Mouse (Mus musculus) limb, embryonic 14.5 days (tissue): ENCODE data around the gene Enc1. TPM values are rescaled to one million over a fixed set of nuclear protein-coding genes. Genes with fewer than 3 reads are reported as not detected.
A peak's percentile ranks its signal among the peaks of the same experiment; 100 is the strongest.

Source experiments
- ATAC-seq: fragments of 200-750 bp; cut with Nextera tagmentation; 2 replicates; pipeline ENCODE4 v1.8.0; 2017; ENCODE audit warnings: low read depth, moderate number of reproducible peaks, moderate TSS enrichment; ENCODE audit not compliant: low FRiP score
- DNase-seq: peaks from one replicate; pipeline ENCODE4 v3.0.0-alpha.2; 2015; ENCODE audit warnings: low spot score
- H3K27ac ChIP-seq: fragments of 300-500 bp; sonication (generic); replicated peaks from 2 replicates; pipeline ENCODE4 v1.5.1; 2014; ENCODE audit warnings: low read depth, mild to moderate bottlenecking, low read length, moderate library complexity, mixed read lengths
- H3K27me3 ChIP-seq: fragments of 300-500 bp; sonication (generic); 2 replicates; pipeline ENCODE4 v1.6.1; 2014; ENCODE audit warnings: low read length, mixed read lengths; ENCODE audit not compliant: control insufficient read depth, insufficient read depth
- H3K36me3 ChIP-seq: fragments of 300-500 bp; sonication (generic); 2 replicates; pipeline ENCODE4 v1.6.1; 2014; ENCODE audit warnings: mild to moderate bottlenecking, low read length, moderate library complexity, mixed read lengths; ENCODE audit not compliant: control insufficient read depth, insufficient read depth
- H3K4me1 ChIP-seq: fragments of 300-500 bp; sonication (generic); 2 replicates; pipeline ENCODE4 v1.6.1; 2014; ENCODE audit warnings: antibody characterized with exemption, low read length, mixed read lengths; ENCODE audit not compliant: control insufficient read depth, insufficient read depth
- H3K4me2 ChIP-seq: fragments of 300-500 bp; sonication (generic); replicated peaks from 2 replicates; pipeline ENCODE4 v1.6.1; 2014; ENCODE audit warnings: low read depth, mild to moderate bottlenecking, low read length, moderate library complexity; ENCODE audit not compliant: severe bottlenecking
- H3K4me3 ChIP-seq: fragments of 300-500 bp; sonication (generic); replicated peaks from 2 replicates; pipeline ENCODE4 v1.5.1; 2014; ENCODE audit warnings: low read length
- H3K9ac ChIP-seq: fragments of 300-500 bp; sonication (generic); 2 replicates; pipeline ENCODE4 v1.6.1; 2014; ENCODE audit warnings: mild to moderate bottlenecking, low read depth, low read length, moderate library complexity; ENCODE audit not compliant: severe bottlenecking
- H3K9me3 ChIP-seq: fragments of 300-500 bp; sonication (generic); 2 replicates; pipeline ENCODE4 v1.6.1; 2016; ENCODE audit warnings: low read length; ENCODE audit not compliant: control insufficient read depth
- POLR2A ChIP-seq: fragments of 200-500 bp; IDR thresholded peaks from 2 replicates; pipeline ENCODE4 v1.8.0; 2012; ENCODE audit warnings: inconsistent platforms, mild to moderate bottlenecking, moderate library complexity, borderline replicate concordance; ENCODE audit not compliant: insufficient read depth, insufficient read length; ENCODE audit errors: extremely low read depth
- WGBS: fragments of 180-500 bp; shearing (Covaris S2); extraction: QIAGEN DNeasy Blood & Tissue Kit; methylation state at CpG from one replicate; pipeline ENCODE4 v1.1.7; 2014; 5-methylcytosine and 5-hydroxymethylcytosine counted together
- polyA plus RNA-seq, 2 experiments: library from polyadenylated mRNA; depleted of rRNA in 1 of 2; stranded (reverse) in 1 of 2; unstranded in 1 of 2; fragments of >200 nt; fragmentation: Nextera tagmentation in 1 of 2; extraction: Ambion mirVana in 1 of 2; gene quantifications; 2 replicates each; pipeline versions ENCODE4 v1.2.1 to v1.2.3; 2012 to 2014

Gene Enc1
- polyA plus RNA-seq, 2 experiments, result 8.9 to 33.5 TPM

DNA sequence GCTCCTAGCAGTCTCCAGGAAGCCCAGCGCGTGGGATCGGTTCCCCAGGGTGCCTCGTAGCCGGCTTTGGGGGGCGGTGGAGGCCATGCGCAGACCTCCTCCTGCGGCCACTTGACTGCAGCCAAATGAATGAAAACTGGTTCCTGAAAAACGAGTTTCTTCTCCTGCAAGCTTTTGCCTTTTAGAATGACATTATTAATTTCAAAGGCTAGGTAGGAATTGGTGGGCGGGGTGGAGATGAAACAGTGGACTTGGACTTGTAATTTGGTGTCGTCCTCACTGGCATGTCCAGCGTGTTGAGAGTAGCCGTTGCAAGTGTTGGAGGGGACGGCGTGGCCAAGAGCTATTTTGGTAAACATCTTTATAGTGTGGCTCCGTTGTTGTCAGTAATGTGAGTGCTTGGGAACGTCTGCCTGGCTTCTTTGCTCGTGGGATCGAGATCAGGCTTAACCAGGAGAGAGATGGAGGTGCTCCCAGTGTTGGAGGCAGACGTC is 929 bp downstream of the Enc1 start:
- Histone ChIP-seq H3K4me1 (peaks cover 40% of the 10 kb centered on the region), H3K27me3 (no peaks in the 10 kb centered on the region), H3K27ac (peak overlapping the region; percentile 94; the same call in 1 of the 2 replicates), H3K4me2 (peak overlapping the region; percentile 80), H3K4me3 (peak overlapping the region; percentile 60), H3K9ac (peak overlapping the region; percentile 74), H3K9me3 (no peaks in the 10 kb centered on the region), H3K36me3 (peaks cover 20% of the 10 kb centered on the region)
- ATAC-seq (no peak), DNase-seq (no peak)
- no peak for TF ChIP-seq POLR2A
- under 1% methylated on average over 20 of the region's 20 CpGs for WGBS

DNA sequence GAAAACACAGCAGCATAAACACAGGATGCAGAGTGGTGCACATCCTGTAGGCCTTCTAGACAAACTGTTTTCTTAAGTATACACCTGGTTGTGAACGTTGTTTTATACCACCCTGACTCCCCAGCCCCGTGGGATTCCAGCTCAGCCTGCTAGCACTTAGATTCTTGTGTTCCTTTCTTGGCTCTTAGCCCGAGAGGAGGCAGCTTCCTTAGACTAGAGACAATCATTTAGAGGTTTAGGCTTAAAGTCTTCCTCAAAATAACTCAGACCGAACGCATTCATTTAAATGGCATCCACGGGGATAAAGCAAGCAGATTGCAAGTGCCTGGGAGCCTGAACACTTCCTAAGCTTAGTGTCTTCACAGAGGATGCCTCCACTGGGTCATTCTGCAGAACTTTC is 1.8 kb downstream of the Enc1 start:
- peaks cover 41% of the 10 kb centered on the region for H3K4me1 ChIP-seq
- peak overlapping the region; percentile 60 for H3K4me3 ChIP-seq
- DNase-seq (no peak), ATAC-seq (no peak)
- no peak for TF ChIP-seq POLR2A
- WGBS, result 7% methylated on average over 6 of the region's 6 CpGs
- H3K36me3 ChIP-seq, result peaks cover 29% of the 10 kb centered on the region
- H3K9me3 ChIP-seq, result no peaks in the 10 kb centered on the region
- H3K27me3 ChIP-seq, result no peaks in the 10 kb centered on the region
- peak overlapping the region; percentile 74 for H3K9ac ChIP-seq
- peak overlapping the region; percentile 80 for H3K4me2 ChIP-seq
- H3K27ac ChIP-seq, result 0 out of 2 replicates have a peak overlapping the region, but pooled peaks have one; percentile 0

DNA sequence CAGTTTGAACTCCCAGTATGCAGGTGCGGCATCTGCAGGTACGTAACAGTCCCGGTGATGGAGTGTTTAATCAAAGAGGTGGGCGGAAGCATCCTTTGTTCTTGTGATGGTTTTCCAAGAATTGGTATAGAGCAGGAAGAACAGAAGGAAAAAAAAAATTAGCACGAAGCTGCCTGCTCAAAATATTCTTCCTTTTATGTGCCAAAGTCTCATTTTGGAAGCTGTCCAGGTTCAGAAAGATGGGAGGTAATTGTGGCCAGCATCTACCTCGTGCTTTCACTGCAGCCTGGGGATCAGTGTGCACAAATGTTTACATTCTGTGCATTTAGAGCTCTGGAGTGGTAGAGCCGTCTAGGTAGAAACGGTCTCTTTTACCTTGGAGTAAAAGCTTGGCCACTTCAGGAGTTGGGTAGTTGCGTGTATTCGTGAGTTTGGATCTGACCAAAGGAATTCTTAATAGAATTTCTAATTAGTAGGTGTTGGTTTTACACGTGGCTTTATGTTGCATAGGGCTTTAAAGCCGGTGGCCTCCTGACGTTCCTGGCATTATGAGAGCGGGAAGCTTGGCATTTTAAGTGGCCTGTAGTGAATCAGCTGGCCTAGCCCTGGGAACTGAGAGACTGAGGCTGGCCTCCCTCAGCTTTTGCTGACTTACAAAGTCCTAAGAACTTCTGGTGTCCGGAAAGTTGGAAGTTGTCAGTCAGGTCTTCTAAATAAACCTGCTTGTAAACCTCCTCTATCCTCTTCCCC is 3.2 kb downstream of the Enc1 start:
- ATAC-seq (no peak), DNase-seq (no peak)
- Histone ChIP-seq H3K27ac (no peak overlapping the region), H3K9me3 (no peaks in the 10 kb centered on the region), H3K4me2 (peak overlapping the region; percentile 80), H3K27me3 (no peaks in the 10 kb centered on the region), H3K4me3 (peak overlapping the region; percentile 60), H3K9ac (peak overlapping the region; percentile 17; the same call in 1 of the 2 replicates), H3K4me1 (peaks cover 47% of the 10 kb centered on the region), H3K36me3 (peaks cover 43% of the 10 kb centered on the region)
- 31% methylated on average over 15 of the region's 15 CpGs for WGBS
- no peak for TF ChIP-seq POLR2A

DNA sequence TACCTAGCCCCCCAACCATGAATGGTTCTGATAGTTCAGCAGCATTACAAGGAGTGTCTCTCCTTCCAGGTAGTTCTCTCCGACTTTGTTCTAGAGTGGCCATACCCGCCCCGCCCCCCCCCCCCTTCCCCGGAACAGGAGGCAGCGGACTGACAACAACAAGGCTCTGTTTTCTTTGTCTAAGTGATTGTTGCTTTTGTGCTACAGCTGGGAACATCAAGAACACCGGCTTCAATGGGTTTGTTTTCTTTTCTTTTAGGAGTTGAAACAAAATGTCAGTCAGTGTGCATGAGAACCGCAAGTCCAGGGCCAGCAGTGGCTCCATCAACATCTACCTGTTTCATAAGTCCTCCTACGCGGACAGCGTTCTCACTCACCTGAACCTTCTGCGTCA is 3.8 kb downstream of the Enc1 start:
- no peak for ATAC-seq
- H3K4me3 ChIP-seq, result peak overlapping the region; percentile 60; the same call in 1 of the 2 replicates
- no peaks in the 10 kb centered on the region for H3K9me3 ChIP-seq
- no peaks in the 10 kb centered on the region for H3K27me3 ChIP-seq
- H3K9ac ChIP-seq, result no peak overlapping the region
- TF ChIP-seq POLR2A, result no peak
- WGBS, result 86% methylated on average over 11 of the region's 11 CpGs
- peak overlapping the region; percentile 80; the same call in 1 of the 2 replicates for H3K4me2 ChIP-seq
- H3K4me1 ChIP-seq, result peaks cover 50% of the 10 kb centered on the region
- no peak for DNase-seq
- peaks cover 48% of the 10 kb centered on the region for H3K36me3 ChIP-seq
- H3K27ac ChIP-seq, result no peak overlapping the region

DNA sequence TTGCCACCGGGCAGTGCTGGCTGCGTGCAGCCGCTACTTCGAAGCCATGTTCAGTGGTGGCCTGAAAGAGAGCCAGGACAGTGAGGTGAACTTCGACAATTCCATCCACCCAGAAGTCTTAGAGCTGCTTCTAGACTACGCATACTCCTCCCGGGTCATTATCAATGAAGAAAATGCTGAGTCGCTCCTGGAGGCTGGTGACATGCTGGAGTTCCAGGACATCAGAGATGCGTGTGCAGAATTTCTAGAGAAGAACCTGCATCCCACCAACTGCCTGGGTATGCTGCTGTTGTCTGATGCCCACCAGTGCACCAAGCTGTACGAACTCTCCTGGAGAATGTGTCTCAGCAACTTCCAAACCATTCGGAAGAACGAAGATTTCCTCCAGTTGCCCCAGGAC is 4.3 kb downstream of the Enc1 start:
- no peaks in the 10 kb centered on the region for H3K27me3 ChIP-seq
- H3K4me2 ChIP-seq, result no peak overlapping the region
- 92% methylated on average over 12 of the region's 12 CpGs for WGBS
- TF ChIP-seq POLR2A, result no peak
- no peak overlapping the region for H3K4me3 ChIP-seq
- ATAC-seq, result no peak
- H3K4me1 ChIP-seq, result peaks cover 50% of the 10 kb centered on the region
- H3K9me3 ChIP-seq, result no peaks in the 10 kb centered on the region
- peaks cover 53% of the 10 kb centered on the region for H3K36me3 ChIP-seq
- H3K9ac ChIP-seq, result no peak overlapping the region
- no peak for DNase-seq
- no peak overlapping the region for H3K27ac ChIP-seq
